Mouse (Mus musculus) neural tube, embryonic 12.5 days (tissue): Measurements from ENCODE around the gene Gm21149. TPM values are rescaled to one million over a fixed set of nuclear protein-coding genes. Genes with fewer than 3 reads are reported as not detected.

Experiments used
- polyA plus RNA-seq: library from polyadenylated mRNA; unstranded; fragments of >200 nt; fragmentation: Nextera tagmentation; extraction: Ambion mirVana; gene quantifications from 2 replicates; pipeline ENCODE4 v1.2.1, GENCODE M21; 2016

The Gm21149 gene
- polyA plus RNA-seq, 1 experiment from 2014 or later = not detected

Other genes starting within 250 kb of the Gm21149 start
- not detected in 2 replicates for gene Gm21190, start 52.7 kb upstream of the Gm21149 start, polyA plus RNA-seq
- not detected in 2 replicates for gene Gm21083, start 100.8 kb upstream of the Gm21149 start, polyA plus RNA-seq
- gene Speer4d, start 142.5 kb upstream of the Gm21149 start, polyA plus RNA-seq = not detected in 2 replicates
- gene 4930572O03Rik, start 180.5 kb upstream of the Gm21149 start, polyA plus RNA-seq = not detected in 2 replicates
- not detected in 2 replicates for gene Speer4c, start 237.7 kb upstream of the Gm21149 start, polyA plus RNA-seq